Mouse (Mus musculus) adrenal gland, adult 8-10 months (tissue): ENCODE measurements around the gene Ugt1a8. TPM values are rescaled to one million over a fixed set of nuclear protein-coding genes. Genes with fewer than 3 reads are reported as not detected.

Experiments used
- DNase-seq: peaks from one replicate; pipeline ENCODE4 v3.0.0; 2022
- total RNA-seq, 4 experiments: library from RNA; stranded (reverse); gene quantifications; 2 replicates each; pipeline ENCODE4 v1.2.4; 2022

Ugt1a8 gene
- total RNA-seq, 4 experiments from 2014 or later: not detected

GRCm38 (mm10) chr1:88262255-88262654 lies 174.6 kb downstream of the Ugt1a8 start:
- DNase-seq: peak; percentile 81

GRCm38 (mm10) chr1:88262961-88263360 lies 175.3 kb downstream of the Ugt1a8 start:
- no peak for DNase-seq

- no peak for DNase-seq
Measured at GRCm38 (mm10) chr1:88263778-88264177, 176.2 kb downstream of the Ugt1a8 start.

GRCm38 (mm10) chr1:88264237-88264868 lies 176.7 kb downstream of the Ugt1a8 start:
- DNase-seq: no peak

- no peak for DNase-seq
Measured at GRCm38 (mm10) chr1:88264869-88265240, 177.2 kb downstream of the Ugt1a8 start.

GRCm38 (mm10) chr1:88266123-88266522 lies 178.5 kb downstream of the Ugt1a8 start:
- no peak for DNase-seq

- DNase-seq: no peak
Measured at GRCm38 (mm10) chr1:88267489-88267888, 179.9 kb downstream of the Ugt1a8 start.

- no peak for DNase-seq
Measured at GRCm38 (mm10) chr1:88268070-88268469, 180.5 kb downstream of the Ugt1a8 start.

Other genes starting within 250 kb of the Ugt1a8 start
- 10 to 100 TPM; 38.9 to 56.4 (median 54.5) TPM for gene Dgkd, start 234.5 kb upstream of the Ugt1a8 start, total RNA-seq
- gene Usp40, start 79.3 kb upstream of the Ugt1a8 start, total RNA-seq: 10 to 100 TPM; 25.3 to 45.1 (median 31.9) TPM
- not detected for gene Ugt1a10, start 32.4 kb upstream of the Ugt1a8 start, total RNA-seq
- gene Ugt1a9, start 17.0 kb upstream of the Ugt1a8 start, total RNA-seq: under 1 TPM in 1 of 4 experiments, not detected in 3; 0.17 TPM
- 1 to 10 TPM; 1.0 to 4.2 (median 3.2) TPM for gene Ugt1a7c, start 7.2 kb downstream of the Ugt1a8 start, total RNA-seq
- gene Ugt1a6b, start 15.4 kb downstream of the Ugt1a8 start, total RNA-seq: 10 to 100 TPM in 1 of 4 experiments, 1 to 10 TPM in 3; 2.8 to 10.2 (median 5.2) TPM
- gene Ugt1a6a, start 47.0 kb downstream of the Ugt1a8 start, total RNA-seq: 10 to 100 TPM in 2 of 4 experiments, 1 to 10 TPM in 2; 5.9 to 25.6 (median 9.6) TPM
- gene Ugt1a5, start 78.2 kb downstream of the Ugt1a8 start, total RNA-seq: 1 to 10 TPM in 1 of 4 experiments, under 1 TPM in 2, not detected in 1; 0.38 to 1.3 (median 0.73) TPM
- gene Ugt1a2, start 112.8 kb downstream of the Ugt1a8 start, total RNA-seq: under 1 TPM in 3 of 4 experiments, not detected in 1; 0.24 to 0.51 (median 0.28) TPM
- gene Dnajb3, start 118.0 kb downstream of the Ugt1a8 start, total RNA-seq: 1 to 10 TPM; 1.8 to 4.7 (median 3.3) TPM
- 10 to 100 TPM in 2 of 4 experiments, under 1 TPM in 2; 0.40 to 83.2 (median 28.8) TPM for gene Ugt1a1, start 124.1 kb downstream of the Ugt1a8 start, total RNA-seq
- under 1 TPM in 2 of 4 experiments, not detected in 2; 0.10 to 0.16 TPM for gene Mroh2a, start 139.2 kb downstream of the Ugt1a8 start, total RNA-seq
- 10 to 100 TPM; 33.0 to 55.0 (median 43.2) TPM for gene Hjurp, start 189.8 kb downstream of the Ugt1a8 start, total RNA-seq
- not detected for gene Trpm8, start 189.8 kb downstream of the Ugt1a8 start, total RNA-seq